Comparison of ENCODE assay signal across 9 mouse cellular contexts in genomic region chr6:124863658-124864298, GRCm38 (mm10). TPM values are rescaled to one million over a fixed set of nuclear protein-coding genes. Genes with fewer than 3 reads are reported as not detected.
DNase-seq lines count a peak whose midpoint lies in the region; ATAC-seq and TF ChIP-seq lines count a peak whose summit lies in the region.
"Had no signal": no experiment of that assay in that cellular context is flagged by ENCODE, and none has a peak within 500 bp of the region (broad histone marks: within the 10 kb centered on the region; RNA-seq: fewer than 3 reads in every experiment).

Gpr162 (minus strand) TSS chr6:124863983.

- ATAC-seq in forebrain, embryonic 14.5 days, result peak; percentile 70
- ATAC-seq in hindbrain, embryonic 14.5 days (ENCODE audit: low FRiP score), result peak; percentile 61

- peaks cover 13% of the 10 kb centered on the region for H3K4me1 ChIP-seq in ES-Bruce4 (ENCODE audit: control insufficient read depth, insufficient read depth, low read length)
- no peaks in the 10 kb centered on the region for H3K4me1 ChIP-seq in brown adipose tissue, adult 24 weeks (ENCODE audit: control insufficient read depth, insufficient read depth, insufficient read length, low read length)
- peaks cover 18% of the 10 kb centered on the region for H3K4me1 ChIP-seq in forebrain, embryonic 14.5 days (ENCODE audit: control insufficient read depth, insufficient read depth, low read length)
- H3K4me1 ChIP-seq in hindbrain, embryonic 14.5 days (replicated peaks; ENCODE audit: control insufficient read depth, insufficient read depth, low read length), result peaks cover 38% of the 10 kb centered on the region

- TF ChIP-seq EP300 in ES-Bruce4 (IDR thresholded peaks at IDR 0.05; ENCODE audit: insufficient read depth, low read depth, low read length), result no peak

- no peak within 1 kb of the TSS for H3K27ac ChIP-seq in ES-Bruce4 (ENCODE audit: insufficient read depth, low read length)
- H3K27ac ChIP-seq in brown adipose tissue, adult 24 weeks (replicated peaks; ENCODE audit: low read depth, low read length), result no peak within 1 kb of the TSS
- peak within 1 kb of the TSS; percentile 90 for H3K27ac ChIP-seq in forebrain, embryonic 14.5 days (ENCODE audit: low read depth, low read length)
- peak within 1 kb of the TSS; percentile 91 for H3K27ac ChIP-seq in hindbrain, embryonic 14.5 days

- no peak for TF ChIP-seq POLR2A in ES-Bruce4 (IDR thresholded peaks at IDR 0.05; ENCODE audit: insufficient read depth, low read length)

- WGBS in forebrain, embryonic 14.5 days, result 2% methylated on average over 32 of the region's 43 CpGs
- under 1% methylated on average over 39 of the region's 43 CpGs for WGBS in hindbrain, embryonic 14.5 days

- H3K9ac ChIP-seq in ES-Bruce4 (ENCODE audit: low read depth, poor library complexity, severe bottlenecking), result peak within 1 kb of the TSS; percentile 78
- H3K9ac ChIP-seq in forebrain, embryonic 14.5 days (ENCODE audit: low read length), result peak within 1 kb of the TSS; percentile 79
- peak within 1 kb of the TSS; percentile 92 for H3K9ac ChIP-seq in hindbrain, embryonic 14.5 days

- no peaks in the 10 kb centered on the region for H3K36me3 ChIP-seq in ES-Bruce4 (ENCODE audit: control insufficient read depth, insufficient read depth, low read length, poor library complexity, severe bottlenecking)
- 0 out of 2 replicates have a peak, but pooled peaks cover 6% of the 10 kb centered on the region for H3K36me3 ChIP-seq in forebrain, embryonic 14.5 days (ENCODE audit: control insufficient read depth, insufficient read depth, low read length)
- H3K36me3 ChIP-seq in hindbrain, embryonic 14.5 days (replicated peaks; ENCODE audit: control insufficient read depth, insufficient read depth), result peaks cover 11% of the 10 kb centered on the region; the same call in 1 of the 2 replicates

- TF ChIP-seq CTCF in ES-Bruce4 (IDR thresholded peaks at IDR 0.05; ENCODE audit: low read depth, low read length), result no peak

- H3K9me3 ChIP-seq in ES-Bruce4 (replicated peaks; ENCODE audit: control insufficient read depth, insufficient read depth, low read length, poor library complexity, severe bottlenecking), result no peaks in the 10 kb centered on the region
- H3K9me3 ChIP-seq in forebrain, embryonic 14.5 days (replicated peaks; ENCODE audit: control insufficient read depth, low read length), result no peaks in the 10 kb centered on the region
- no peaks in the 10 kb centered on the region for H3K9me3 ChIP-seq in hindbrain, embryonic 14.5 days (ENCODE audit: control insufficient read depth, low read length)

- no peaks in the 10 kb centered on the region for H3K27me3 ChIP-seq in ES-Bruce4 (ENCODE audit: control insufficient read depth, insufficient read depth, low read length, poor library complexity, severe bottlenecking)
- H3K27me3 ChIP-seq in forebrain, embryonic 14.5 days (replicated peaks; ENCODE audit: control insufficient read depth, insufficient read depth, low read length), result no peaks in the 10 kb centered on the region
- H3K27me3 ChIP-seq in hindbrain, embryonic 14.5 days (ENCODE audit: control insufficient read depth, insufficient read depth, low read length), result no peaks in the 10 kb centered on the region

- peak within 1 kb of the TSS; percentile 77 for H3K4me2 ChIP-seq in forebrain, embryonic 14.5 days (ENCODE audit: low read length)
- H3K4me2 ChIP-seq in hindbrain, embryonic 14.5 days (replicated peaks), result peak within 1 kb of the TSS; percentile 64

- DNase-seq in forebrain, embryonic 14.5 days (ENCODE audit: low spot score), result peak; percentile 74
- peak; percentile 62 for DNase-seq in hindbrain, embryonic 14.5 days (ENCODE audit: low spot score)
- peak; percentile 60 to 75 for DNase-seq in left cerebral cortex, adult 8-10 months (ENCODE audit: low spot score in 2 of 2)
- peak; percentile 40 for DNase-seq in lung, postnatal 36 days
- DNase-seq in right cerebral cortex, adult 18-20 months, result peak; percentile 79
- DNase-seq in spleen, adult 12 weeks (ENCODE audit: low spot score), result no peak

- H3K4me3 ChIP-seq in ES-Bruce4 (ENCODE audit: low read depth, low read length), result peak within 1 kb of the TSS; percentile 57
- peak within 1 kb of the TSS; percentile 37; the same call in 1 of the 2 replicates for H3K4me3 ChIP-seq in brown adipose tissue, adult 24 weeks (ENCODE audit: insufficient read depth, low read depth, low read length)
- peak within 1 kb of the TSS; percentile 60 for H3K4me3 ChIP-seq in forebrain, embryonic 14.5 days (ENCODE audit: low read depth, low read length)
- H3K4me3 ChIP-seq in hindbrain, embryonic 14.5 days (replicated peaks; ENCODE audit: low read length), result peak within 1 kb of the TSS; percentile 62
- H3K4me3 ChIP-seq: erythroblast, embryonic 14.5 days had no signal

RNA-seq across cellular contexts. Expression of gene Gpr162, which starts in this region (rescaled TPM):
- 2.4 and 3.2 TPM in 2 replicates for polyA plus RNA-seq in ES-Bruce4 (2011; ENCODE audit: insufficient read depth, insufficient read length, low read depth, missing spikeins)
- polyA plus RNA-seq in brown adipose tissue, adult 24 weeks (2012; ENCODE audit: insufficient read depth, insufficient read length, missing spikeins), result 0.88 TPM in 1 of 2 replicates, not detected in the other
- 11.0 and 13.0 TPM in 2 replicates for polyA plus RNA-seq in forebrain, embryonic 14.5 days (2014; fragmentation: Nextera tagmentation; extraction: Ambion mirVana)
- polyA plus RNA-seq in hindbrain, embryonic 14.5 days (2014; fragmentation: Nextera tagmentation; extraction: Ambion mirVana), result 16.6 and 17.6 TPM in 2 replicates
- total RNA-seq in left cerebral cortex, adult 8-10 months (2022), result 100 to 1,000 TPM; 202 to 224 (median 204) TPM

Comparison
In these comparisons a context has a peak if more than half of its experiments do, and no peak if none do; other contexts are left out.
1. H3K27ac ChIP-seq: peak in forebrain, embryonic 14.5 days (single experiment) and hindbrain, embryonic 14.5 days (single experiment); none in ES-Bruce4 (single experiment) and brown adipose tissue, adult 24 weeks (single experiment).
2. Peak in every context shown above with its lines, with median percentiles within 50 percentile points of each other: H3K4me3 ChIP-seq and H3K9ac ChIP-seq.